Mouse (Mus musculus): ENCODE data around the gene Ctr9. TPM values are rescaled to one million over a fixed set of nuclear protein-coding genes. Genes with fewer than 3 reads are reported as not detected.

Gene Ctr9
- total RNA-seq, 2 experiments from 2014 or later, result 37.1 to 73.5 TPM

DNA sequence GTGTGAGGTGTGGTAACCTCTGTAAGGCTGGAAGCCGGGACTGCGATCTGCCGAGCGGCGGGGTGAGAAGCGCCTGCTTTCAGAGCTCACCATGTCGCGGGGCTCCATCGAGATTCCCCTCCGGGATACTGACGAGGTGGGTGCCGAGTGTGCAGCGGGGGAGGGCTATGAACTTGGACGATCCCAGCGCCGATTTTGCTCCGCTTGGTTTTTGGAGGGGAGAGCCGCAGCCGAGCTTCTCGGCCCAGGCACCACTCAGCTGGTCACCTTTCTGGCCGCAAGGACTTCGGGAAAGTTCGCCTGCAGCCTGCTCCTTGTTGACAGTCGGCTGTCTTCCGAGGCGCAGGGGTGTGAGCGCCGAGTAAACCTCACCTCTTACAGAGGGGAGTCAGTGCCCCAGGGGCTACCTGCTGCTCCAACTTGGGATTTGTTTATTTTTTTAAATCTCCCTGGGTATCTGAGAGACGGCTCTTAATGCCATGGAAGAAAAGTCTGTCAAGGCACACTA, 349 bp downstream of the Ctr9 start:
- ATAC-seq (replicated peaks; ENCODE audit: poor library complexity), result peak; percentile 22

DNA sequence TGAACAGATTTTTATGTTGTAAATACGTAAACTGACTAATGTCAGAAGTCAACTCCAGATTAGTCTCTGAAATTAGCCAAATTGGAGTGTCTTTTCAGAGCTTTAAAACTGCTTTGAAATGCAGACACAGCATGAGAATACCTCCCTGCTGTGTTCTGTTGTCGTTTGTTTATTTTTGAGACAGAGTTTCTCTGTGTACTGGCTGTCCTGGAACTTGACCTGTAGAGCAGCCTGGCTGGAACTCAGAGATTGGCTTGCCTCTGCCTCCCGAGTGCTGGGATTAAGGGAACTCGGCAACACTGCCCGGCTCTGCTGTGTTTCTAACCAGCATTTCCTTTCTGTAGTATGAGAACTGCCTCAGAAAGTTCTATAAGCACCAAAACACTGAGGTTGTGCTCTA, 20.2 kb downstream of the Ctr9 start:
- no peak for ATAC-seq (replicated peaks; ENCODE audit: poor library complexity)

DNA sequence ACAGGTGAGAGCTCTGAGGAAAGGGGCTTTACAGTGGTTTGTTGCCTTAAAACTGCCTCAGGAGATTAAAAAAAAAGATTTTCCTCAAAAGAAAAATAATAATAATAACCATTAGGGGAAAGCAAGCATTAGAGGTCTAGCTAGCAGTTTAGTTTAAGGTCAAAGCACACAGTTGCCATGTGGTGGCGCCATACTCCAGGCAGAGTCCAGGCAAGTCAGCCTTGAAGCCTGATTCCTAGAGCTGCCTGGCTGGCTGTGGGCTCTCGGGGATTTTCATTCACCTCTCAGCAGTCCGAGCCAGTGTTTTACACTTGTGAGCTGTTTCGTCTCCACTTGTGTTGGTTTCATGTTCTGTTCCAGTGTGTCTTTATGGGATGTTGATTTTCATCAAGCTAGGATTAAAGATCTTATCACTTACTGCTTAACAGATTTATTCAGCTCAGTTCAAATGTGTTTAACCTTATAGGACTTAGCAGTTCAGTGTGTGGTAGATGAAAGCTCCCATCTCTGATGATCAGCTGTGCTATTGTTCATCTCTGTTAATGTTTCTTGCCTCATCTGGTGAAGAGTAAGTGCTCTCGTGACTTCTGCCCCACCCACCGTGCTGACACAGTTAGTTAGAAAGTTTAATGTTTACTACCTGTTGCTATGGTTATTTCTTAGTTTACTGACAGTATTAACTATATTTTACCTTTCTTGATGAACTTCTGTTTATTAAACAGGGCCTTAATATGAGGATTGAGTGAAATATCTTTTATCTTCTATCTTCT, 21.1 kb downstream of the Ctr9 start:
- ATAC-seq (replicated peaks; ENCODE audit: poor library complexity), result peak; percentile 99

DNA sequence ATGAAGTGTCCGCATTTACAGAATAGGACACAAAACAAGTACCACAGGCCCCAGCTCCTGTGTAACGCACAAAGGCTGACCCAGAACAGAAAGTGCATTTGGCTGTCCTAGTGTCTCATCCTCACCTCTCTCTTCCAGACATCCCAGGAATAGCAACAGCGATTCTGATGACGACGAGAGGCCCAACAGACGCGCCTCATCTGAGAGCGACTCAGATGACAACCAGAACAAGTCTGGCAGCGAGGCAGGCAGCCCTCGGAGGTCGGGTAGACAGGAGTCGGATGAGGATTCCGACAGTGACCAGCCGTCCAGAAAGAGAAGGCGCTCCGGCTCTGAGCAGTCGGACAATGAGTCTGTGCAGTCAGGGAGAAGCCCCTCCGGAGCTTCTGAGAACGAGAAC, 26.5 kb downstream of the Ctr9 start:
- no peak for ATAC-seq (replicated peaks; ENCODE audit: poor library complexity)

DNA sequence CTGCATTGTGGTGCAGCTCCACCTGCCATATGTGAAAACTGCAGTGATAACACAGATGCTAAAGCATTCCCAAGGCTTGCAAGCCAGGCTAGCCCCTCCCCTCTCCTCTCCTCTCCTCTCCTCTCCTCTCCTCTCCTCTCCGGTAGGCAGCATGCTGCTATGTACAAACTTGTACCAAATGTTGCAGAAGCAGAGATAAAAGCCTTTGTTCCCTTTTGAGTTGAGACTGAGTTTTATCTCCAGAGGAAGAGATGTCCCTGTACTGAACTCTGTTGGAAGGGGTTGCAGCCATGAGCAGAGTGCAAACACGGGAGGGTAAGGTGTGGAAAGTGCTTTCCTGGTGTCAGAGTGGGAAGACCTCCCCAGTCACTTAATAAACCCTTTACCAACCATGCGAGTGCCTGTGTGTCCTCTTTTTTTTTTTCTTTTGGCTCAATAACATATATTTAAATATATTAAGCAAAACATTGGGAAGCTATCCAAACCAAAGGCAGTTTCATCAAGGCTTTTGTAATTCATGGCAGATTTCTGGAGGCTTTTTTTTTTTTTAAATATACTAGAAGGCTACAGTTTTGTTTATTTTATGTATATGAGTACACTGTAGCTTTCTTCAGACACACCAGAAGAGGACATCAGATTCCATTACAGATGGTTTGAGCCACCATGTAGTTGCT, 27.4 kb downstream of the Ctr9 start:
- no peak for ATAC-seq (replicated peaks; ENCODE audit: poor library complexity)

DNA sequence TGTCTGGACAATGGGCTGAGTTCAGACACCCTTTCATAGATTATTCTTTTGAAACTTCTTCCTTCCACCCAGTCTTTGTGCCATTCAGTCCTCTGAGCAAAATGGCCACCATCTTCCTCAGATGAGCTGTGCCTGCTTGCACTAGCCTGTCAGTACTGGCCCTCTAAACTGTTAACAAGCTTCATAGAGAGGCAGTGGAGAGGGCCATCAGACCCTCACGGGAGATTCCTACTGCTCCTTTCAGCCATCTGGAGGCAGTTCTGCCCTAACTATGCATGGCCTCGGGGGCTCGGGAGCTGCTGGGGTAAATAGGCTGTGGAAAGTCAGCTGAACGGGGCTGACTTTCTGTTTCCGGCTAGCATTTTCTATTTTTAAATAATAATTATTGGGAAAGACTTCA, 30.8 kb downstream of the Ctr9 start:
- ATAC-seq (replicated peaks; ENCODE audit: poor library complexity), result no peak

DNA sequence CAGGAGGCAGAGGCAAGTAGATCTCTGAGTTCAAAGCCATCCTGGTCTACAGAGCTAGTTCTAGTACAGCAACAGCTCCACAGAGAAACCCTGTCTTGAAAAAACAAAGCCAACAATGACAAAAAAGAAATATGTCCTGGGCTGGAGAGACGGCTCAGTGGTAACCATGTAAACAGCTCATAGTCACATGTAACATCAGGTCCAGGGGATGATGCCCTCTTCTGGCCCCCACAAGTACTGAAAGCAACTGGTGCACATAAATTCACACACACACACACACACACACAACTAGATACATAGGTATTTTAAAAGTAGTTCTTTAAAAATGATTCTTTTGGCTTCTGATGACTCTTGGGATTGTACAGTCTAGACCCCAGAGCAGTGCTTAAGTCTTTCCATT, 34.2 kb downstream of the Ctr9 start:
- no peak for ATAC-seq (replicated peaks; ENCODE audit: poor library complexity)

DNA sequence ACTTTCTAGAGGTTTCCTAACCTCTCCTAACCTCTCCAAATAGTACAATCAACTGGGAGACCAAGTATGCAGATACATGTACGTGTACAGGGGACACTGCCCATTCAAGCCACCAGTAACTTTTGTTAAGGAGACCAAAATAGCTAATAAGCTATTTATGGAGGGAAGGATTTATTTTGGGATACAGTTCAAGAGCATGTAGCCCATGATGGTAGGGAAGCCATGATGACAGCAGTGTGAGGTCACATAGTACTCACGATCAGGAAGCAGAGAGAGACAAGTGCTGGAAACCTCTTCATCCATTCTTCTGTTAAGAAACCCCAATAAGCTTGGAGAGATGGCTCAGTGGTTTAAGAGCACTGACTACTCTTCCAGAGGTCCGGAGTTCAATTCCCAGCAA, 39.4 kb downstream of the Ctr9 start:
- no peak for ATAC-seq (replicated peaks; ENCODE audit: poor library complexity)

DNA sequence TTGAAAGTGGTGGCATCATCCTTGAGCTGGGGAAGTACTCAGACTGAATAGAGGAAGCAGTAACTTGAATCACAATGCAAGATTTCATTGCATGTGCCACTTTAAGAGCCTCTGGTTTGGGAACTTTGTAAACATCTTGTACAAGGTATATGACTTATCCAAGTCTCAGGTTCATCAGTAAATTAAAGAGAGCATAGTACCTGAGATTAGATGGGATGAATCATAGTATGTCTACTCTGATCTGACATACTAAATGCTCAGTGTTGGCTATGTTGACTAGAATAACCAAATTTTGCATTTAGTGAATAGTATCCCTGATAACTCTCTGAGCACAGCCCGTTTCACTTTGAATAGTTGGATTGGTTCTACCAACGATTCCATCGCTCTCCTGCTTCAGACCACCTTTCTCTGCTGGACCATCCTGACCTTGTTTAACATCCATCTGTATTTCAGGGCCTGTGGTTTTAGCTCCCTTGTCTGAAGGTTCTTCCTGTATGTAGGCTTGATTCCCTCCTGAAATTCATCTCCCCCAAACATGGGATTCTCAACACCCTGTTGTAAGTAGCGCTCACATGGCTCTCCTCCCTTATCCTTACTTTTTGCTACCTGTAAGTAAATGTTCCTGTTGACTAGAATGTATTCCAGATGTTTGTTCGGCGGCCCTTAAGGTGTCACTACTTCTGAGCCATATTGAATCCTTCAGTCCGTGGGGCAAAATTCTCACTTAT, 40.9 kb downstream of the Ctr9 start:
- ATAC-seq (replicated peaks; ENCODE audit: poor library complexity), result peak; percentile 28; the same call in 1 of the 2 replicates

DNA sequence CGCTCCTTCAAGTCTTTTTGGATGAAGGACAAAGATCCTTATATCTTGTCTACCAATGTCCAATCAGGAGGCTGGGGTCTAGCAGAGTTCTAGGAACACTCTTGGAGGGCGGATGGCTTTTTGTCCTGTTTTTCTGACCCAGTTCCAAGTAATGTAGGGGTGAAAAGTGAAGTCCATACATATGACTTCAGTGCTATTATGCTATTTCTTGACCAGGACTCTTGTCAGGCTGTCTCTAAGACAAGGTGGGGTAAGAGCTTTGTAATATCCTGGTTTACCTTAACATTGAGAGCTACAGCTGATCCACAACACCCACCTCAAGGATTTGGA, 41.4 kb downstream of the Ctr9 start:
- ATAC-seq (replicated peaks; ENCODE audit: poor library complexity), result no peak

DNA sequence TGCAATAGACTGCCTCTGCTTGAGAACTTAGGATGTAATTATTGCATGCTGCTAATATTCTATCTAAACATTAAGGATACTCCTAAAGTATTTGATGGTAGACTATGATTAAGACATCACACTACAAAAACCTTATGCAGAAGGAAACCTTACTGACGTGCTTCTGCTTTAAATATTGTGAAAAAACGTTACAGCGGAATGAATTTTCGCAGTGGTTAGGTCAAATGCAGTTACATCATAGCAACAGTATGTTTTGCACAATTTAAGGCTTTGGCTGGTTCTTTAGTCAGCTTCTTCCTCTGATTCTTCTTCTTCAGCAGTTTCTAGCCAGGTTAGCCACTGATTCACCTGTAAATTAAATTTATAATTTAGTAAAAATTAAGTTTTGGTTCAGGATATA, 43.7 kb downstream of the Ctr9 start:
- ATAC-seq (replicated peaks; ENCODE audit: poor library complexity), result peak; percentile 36; the same call in 1 of the 2 replicates

DNA sequence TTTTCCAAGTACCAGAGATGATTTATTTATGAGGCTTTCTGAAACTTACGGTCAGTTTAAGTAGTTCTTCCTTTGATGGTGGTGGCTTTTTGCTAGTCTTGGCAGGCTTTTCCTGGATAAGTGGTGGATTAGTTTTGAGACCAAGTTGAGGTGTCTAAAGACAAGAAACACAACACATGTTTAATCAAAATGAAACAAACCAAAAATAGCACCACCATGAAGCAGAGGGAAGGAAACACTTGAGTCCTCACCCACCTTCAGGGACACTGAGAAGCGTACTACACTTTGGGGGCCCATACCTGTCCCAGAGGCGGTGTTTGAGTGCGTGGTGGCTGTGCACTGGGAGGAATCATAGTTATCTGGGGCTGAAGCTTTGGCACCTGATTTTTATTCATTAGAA, 46.5 kb downstream of the Ctr9 start:
- no peak for ATAC-seq (replicated peaks; ENCODE audit: poor library complexity)

DNA sequence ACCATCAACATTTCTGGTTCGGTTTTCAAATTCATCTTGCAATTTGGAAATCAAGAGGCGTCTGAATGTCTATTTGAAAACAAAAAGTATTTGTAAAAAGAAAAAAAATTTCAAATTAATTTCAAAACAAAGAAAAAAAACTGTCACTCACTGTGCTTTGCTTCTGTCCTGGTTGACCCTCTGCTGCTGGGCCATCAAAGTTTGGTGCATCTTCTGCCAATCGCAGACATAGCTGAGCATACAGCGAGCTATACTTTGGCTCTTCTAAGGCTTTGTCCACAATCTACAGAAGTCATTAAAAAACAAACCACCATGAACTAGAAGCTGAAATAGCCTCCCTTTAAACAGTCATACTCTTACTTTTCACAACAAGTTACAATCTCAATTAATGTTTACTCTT, 49.5 kb downstream of the Ctr9 start:
- ATAC-seq (replicated peaks; ENCODE audit: poor library complexity), result no peak

DNA sequence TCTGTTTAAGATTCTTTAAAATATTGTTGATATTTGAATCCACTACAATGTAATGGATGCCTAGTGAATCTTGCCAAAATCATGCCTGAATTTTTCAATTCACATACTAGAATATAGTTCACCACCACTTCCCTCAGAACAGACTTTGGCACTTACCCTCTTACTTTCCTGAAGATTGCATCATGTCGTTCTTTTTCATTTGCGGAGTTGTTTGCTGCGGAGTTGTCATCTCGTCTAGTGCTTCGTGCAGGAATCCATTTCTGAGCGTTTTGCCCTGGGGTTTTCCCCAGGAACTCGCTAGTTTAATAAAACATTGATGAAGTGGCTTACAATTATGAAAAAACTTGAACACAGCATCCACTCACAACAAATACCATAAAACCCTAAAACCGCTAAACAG, 51.3 kb downstream of the Ctr9 start:
- ATAC-seq (replicated peaks; ENCODE audit: poor library complexity), result no peak

DNA sequence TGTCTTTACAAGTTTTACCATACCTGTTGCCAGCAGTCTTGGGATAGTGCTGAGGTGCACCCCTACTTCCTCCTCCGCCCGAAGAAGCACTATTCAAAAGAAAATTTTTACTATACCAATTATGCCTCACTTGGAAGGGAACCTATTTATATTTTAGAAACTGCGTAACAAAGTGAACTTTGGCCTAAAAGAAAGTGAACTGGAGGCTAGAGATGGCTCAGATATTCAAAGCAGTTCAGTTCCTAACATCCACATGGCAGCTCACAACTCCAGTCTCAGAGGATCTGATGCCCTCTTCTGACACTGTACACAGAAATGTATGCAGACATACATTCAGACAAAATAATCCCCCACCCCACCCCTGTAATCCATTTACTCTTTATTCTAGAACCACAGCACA, 52.1 kb downstream of the Ctr9 start:
- no peak for ATAC-seq (replicated peaks; ENCODE audit: poor library complexity)

DNA sequence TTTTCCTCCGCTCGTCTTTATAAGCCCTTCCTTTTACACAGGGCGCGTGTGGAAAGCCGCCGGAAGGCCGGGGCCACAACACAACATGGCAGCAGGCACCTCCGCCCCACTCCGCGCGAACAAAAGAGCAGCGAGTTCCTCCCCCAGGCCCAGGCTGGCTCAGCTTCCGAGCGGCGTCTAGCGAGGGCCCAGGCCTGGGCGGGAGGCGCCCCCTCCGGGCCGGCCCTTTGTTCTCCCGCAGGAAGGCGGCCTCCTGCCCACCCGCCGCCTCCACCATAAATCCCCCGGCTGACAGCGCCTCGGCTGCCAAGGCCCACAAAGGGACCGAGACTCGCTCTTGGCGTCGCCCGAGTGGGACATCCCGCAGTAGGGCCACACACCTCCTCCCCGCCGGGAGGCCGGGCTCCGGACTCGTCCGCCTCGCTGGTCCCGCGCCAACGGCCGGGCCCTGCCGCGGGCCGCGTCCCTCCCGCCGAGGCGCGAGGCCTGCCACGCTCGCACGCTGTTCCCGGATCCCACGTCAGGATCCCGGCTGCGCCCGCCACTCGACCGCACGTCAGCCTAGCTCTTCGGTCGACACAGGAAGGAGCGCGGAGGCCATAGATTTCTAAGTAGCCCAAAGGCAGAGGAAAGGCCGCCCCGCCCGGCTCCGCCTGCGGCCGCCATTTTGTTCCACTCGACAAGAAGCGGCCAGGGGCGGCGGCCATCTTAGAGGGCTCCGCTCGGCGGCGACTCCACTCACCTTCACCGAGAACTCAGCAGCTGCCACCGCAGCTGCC, 53.5 kb downstream of the Ctr9 start:
- peak; percentile 21 for ATAC-seq (replicated peaks; ENCODE audit: poor library complexity)

DNA sequence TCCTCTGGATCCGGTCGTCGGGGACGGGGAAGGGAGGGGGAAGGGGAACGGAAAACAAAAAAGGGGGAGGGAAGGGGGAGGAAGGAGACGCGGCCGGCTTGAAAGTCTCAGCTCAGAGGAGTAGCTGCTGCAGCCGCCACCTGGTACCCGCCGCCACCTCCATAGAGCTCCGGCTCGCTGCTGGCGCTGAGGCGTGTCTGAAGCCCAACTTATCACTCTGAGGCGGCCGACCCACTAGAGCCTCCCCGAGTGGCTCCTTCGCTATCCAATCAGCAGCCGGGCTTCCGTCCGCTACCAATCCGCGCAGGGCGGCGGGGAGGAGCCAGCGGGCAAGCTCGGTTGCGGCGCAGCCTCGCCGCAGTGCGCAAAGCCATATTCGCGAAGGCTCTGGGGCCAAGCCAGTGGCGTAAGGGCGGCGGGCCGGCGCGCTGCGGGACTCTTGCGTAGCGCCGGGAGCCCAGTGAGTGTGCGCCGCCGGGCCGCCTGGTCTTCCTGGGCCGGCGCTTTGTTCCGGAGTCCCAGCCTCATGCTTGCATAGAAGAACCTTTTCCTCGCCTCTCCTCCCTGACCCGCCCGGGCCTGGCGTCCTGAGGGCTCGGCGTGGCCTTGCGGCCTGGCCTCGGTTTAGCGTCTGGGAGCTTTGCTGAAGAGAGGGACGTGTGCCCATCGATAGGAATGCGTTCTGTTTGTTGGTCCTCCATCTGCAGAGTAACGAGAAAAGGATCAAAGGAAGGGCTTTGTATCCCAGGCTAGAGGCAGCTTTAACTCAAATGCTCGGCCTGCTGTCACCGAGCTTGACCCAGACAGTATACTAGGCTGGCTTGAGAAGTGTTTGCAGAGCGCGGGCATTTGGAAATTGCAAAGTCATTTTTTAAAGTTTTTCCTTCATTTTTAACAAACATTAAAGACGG, 54.3 kb downstream of the Ctr9 start, which contains the start of gene Eif4g2:
TSS of gene Eif4g2 (minus strand) at position 209 of the 911 bp plus-strand sequence.
- peak; percentile 86 for ATAC-seq (replicated peaks; ENCODE audit: poor library complexity)

DNA sequence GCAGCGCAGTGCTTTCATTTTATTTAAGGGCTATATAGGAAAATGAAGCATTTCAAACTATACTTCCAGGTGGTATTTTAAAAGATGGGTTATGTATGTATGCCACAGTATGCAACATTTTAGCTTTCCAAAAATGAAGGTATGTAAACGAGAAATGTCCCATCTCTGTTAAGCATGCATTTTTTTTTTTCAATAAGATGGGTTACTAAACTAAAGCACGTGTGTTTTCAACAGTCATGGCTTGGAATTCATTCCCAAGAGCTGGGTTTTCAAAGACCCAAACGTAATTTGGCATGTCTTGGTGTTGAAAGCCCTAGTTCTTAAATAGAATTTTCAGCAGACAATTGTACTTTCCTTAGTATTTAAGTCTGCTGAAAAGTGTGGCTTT, 55.0 kb downstream of the Ctr9 start:
- no peak for ATAC-seq (replicated peaks; ENCODE audit: poor library complexity)

DNA sequence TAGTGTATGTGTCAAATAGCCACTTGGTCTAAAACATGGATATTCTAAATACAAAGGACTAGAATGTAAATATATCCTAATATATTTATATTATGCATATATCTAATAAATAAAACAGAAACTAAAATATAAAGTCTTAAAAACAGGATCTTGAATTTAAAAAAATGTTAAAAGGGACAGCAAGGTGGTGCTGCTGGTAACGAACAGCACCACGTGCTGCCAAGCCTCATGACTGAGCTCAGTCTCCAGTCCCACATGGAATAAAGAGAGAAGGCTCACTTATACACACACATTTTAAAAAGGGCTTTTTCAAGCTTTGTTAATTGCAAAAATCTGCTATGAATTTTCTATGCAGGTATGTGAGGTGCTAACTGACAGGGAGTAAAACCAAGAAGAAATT, 55.7 kb downstream of the Ctr9 start:
- no peak for ATAC-seq (replicated peaks; ENCODE audit: poor library complexity)

DNA sequence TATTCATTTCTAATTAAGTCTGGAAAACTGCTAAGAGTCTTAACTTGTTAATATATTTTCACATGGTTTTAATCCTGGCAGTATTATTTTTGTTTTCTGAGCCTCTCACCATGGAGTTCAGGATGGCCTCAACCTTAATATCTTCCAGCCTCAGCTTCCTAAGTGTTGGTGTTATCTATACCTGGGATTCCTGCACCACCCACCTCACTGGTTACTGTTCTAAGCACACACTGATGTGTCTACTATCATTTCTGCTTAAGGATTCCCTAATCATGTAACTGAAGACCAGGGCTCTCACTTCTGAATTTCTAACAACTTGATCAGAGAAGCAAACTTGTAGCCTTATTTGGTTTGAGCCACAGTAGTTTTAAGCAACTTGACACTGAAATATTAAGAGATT, 56.4 kb downstream of the Ctr9 start:
- no peak for ATAC-seq (replicated peaks; ENCODE audit: poor library complexity)

All from megakaryocyte progenitor cell, adult 5-6 weeks (primary cell).